Mouse (Mus musculus) brain, embryonic 14.5 days (tissue): ENCODE measurements at regions not wholly inside any gene's neighbourhood (a gene's known extent, or its start where the extent isn't known, plus 50 kb on each side); places are given as distances from the start of the nearest gene placed in this dataset.

Experiments
- CTCF ChIP-seq: fragments of 200-500 bp; IDR thresholded peaks from 2 replicates; pipeline ENCODE4 v1.5.1; 2012; ENCODE audit warnings: inconsistent platforms, mild to moderate bottlenecking, moderate library complexity, borderline replicate concordance; ENCODE audit not compliant: insufficient read depth, insufficient read length; ENCODE audit errors: extremely low read depth
- POLR2A ChIP-seq: fragments of 200-500 bp; IDR thresholded peaks from 2 replicates; pipeline ENCODE4 v1.6.1; 2012; ENCODE audit warnings: mild to moderate bottlenecking, inconsistent platforms, borderline replicate concordance; ENCODE audit not compliant: poor library complexity, insufficient read depth, insufficient read length, severe bottlenecking; ENCODE audit errors: extremely low read depth

DNA sequence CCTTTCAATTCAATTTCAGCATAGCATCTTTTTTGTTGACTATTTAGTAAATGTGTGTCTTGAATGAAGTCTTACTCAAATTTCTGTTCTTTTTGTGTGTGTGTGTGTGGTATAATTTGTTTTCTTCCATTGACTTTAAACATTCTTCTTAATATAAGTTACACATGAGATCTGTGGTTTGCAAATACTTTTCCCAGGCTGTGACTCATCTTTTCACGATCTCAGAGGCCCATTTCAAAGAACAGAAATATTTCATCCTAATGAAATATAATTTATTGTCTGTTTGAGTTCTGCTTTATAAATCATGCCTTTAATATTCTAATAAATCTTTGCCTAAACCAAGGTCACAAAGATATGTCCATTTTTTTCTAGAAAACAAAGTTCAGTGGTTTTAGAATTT is 92.9 kb upstream of the Gorab start:
- TF ChIP-seq POLR2A, result no peak
- TF ChIP-seq CTCF, result no peak
